Mouse (Mus musculus) c-Kit-positive CD71-negative TER-119-negative erythroid progenitor cells, embryonic 14.5 days (primary cell): ENCODE measurements around the gene Acot7.

Experiments used
- DNase-seq: peaks from one replicate; pipeline ENCODE4 v3.0.0-alpha.2; 2013; ENCODE audit warnings: low read depth

Gene Acot7

DNA sequence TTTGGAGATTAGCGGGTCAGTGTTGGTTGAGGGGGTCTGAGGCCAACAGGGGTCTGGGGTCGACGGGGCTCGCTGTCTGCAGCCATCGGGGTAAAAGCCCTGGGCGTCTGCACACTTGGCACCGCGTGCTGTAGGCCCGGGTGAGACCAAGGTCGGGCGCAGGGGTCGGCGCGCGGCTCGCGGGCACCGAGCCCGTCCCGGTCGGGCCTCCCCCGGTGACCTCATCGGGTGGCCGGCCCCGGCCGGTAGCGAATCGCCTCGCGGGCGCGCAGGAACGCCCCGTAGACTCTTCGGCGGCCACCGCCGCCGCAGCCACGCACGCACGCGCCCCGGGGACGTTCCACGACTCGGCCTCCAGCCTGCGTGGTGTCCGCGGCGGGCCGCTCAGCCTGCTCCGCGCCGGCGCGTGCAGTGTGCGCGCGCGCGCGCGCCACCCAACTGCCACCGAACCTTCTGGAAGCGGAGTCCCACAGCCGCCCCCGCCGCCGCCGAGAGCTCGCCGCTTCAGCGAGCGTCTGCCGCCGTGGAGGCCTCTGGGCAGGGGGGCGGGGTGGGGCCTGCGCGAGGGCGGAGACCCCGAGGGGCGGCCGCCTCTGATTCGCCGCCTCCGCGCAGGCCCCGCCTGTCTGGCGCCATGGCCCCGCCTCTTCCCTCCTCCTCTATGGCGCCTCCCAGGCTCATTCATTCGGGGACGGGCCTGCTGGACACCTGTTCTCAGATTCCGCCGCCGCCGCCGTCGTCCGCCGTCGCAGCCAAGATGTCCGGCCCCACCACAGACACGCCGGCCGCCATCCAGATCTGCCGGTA lies at the start of gene Acot7:
Gene Acot7 (plus strand): TSS at position 598 of the 807 bp plus-strand sequence.
- DNase-seq, result peak; percentile 84

DNA sequence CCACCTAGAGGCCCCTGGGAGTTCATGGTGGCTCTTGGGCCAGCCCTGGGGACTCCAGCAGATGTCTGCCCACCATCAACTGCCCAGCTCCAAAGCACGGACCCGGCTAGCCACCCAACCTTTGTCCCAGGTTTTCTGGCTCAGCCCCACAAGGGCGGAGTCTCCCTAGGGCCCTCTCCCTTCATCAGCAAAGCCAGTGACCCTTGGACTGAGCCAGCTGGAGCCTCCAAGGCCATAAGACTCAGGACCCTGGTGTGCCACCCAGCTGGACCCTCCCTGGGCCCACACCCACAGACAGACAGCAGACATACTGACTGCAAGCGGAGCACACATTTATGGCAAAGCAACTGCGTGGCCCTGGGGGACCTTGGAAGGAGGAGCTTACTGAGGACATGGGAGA lies 49.1 kb upstream of the Acot7 start:
- no peak for DNase-seq

GRCm38 (mm10) chr4:152129395-152129930 lies 48.5 kb upstream of the Acot7 start:
- no peak for DNase-seq

DNA sequence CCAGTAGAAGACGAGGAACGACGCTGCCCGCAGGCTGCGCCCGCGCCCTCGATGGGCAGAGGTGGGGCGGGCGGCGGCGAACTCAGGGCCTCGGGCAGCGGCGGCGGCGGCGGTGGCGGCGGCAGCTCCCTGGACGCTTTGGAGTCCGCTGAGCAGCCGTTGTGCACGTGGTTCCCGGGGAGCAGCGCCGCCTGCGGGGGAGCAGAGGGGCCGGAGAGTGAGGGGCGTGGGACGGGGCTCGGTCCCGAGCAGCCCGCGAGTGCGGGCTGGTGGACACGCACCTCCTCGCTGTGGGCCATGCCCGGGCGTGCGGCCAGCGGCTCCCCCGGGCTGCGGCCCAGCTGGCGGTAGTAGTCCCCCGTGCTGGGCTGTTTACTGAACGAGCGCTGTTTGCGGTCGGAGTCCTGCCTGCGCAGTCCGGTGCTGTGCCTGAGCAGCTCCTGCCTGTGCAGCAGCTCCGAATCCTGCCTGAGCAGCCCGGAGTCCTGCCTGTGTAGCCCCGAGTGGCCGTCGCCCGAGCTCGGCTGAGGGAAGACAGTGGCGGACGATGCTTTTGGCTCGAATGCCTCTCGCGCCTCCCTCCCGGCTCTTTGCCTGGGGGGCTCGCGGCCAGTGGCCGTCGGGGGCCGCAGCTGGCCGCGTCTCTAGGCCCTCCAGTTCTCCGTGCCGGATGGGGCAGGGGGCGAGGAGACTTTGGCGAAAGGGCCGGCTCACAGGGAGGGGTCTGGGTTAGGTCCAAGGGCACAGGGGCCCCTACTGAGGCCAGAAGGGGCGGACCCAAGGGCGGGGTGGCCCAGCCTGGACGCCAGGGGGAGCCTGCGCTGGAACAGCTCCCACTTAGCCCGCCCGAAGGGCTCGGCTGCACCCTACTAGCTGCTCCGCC lies 46.9 kb upstream of the Acot7 start:
- DNase-seq, result no peak

- DNase-seq, result no peak
These were observed 45.8 kb upstream of the Acot7 start for GRCm38 (mm10) chr4:152131809-152132771.

- DNase-seq, result no peak
These were observed 45.2 kb upstream of the Acot7 start for GRCm38 (mm10) chr4:152132772-152133169.

- DNase-seq, result no peak
These were observed 44.7 kb upstream of the Acot7 start for GRCm38 (mm10) chr4:152133213-152133612.

- DNase-seq, result no peak
These were observed 43.4 kb upstream of the Acot7 start for GRCm38 (mm10) chr4:152134507-152134906.

GRCm38 (mm10) chr4:152135363-152135762 lies 42.6 kb upstream of the Acot7 start:
- no peak for DNase-seq

GRCm38 (mm10) chr4:152136112-152136875 lies 41.6 kb upstream of the Acot7 start:
- DNase-seq, result no peak

GRCm38 (mm10) chr4:152136876-152137250 lies 41.1 kb upstream of the Acot7 start:
- DNase-seq, result no peak

DNA sequence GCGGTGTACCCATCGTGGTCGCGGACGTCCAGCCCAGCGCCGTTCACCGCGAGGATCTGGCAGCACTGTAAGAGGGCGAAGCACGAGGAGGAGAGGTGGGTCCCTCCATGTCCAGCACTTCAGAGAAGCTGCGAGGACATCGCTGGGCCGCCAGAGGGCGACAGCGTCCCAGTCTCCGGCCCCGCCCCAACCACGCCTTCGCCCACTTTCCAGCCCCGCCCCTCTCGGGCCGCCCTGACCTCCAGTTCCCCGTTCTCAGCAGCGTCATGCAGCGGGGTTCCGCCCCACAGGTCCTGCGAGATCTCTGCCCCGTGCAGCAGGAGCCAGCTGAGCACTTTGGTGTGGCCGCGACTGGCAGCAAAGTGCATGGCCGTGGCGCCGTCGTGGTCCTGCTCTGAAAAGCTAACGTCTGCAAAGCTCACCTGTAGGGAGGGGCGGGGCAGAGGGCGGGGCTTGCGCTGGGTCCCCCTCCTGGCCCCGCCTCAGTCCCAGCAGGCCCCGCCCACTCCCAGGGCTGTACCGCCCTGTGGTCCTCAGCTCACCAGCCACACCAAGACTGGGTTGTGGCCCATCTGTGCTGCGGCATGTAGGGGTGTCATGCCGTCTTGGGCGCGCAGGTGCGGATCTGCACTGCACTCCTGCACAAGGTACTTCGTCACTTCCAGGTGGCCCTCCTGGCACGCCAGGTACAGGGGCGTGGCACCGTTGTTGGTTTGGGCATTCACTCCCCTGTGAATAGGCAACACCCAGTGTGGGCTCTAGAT lies 39.3 kb upstream of the Acot7 start:
- peak; percentile 79 for DNase-seq

DNA sequence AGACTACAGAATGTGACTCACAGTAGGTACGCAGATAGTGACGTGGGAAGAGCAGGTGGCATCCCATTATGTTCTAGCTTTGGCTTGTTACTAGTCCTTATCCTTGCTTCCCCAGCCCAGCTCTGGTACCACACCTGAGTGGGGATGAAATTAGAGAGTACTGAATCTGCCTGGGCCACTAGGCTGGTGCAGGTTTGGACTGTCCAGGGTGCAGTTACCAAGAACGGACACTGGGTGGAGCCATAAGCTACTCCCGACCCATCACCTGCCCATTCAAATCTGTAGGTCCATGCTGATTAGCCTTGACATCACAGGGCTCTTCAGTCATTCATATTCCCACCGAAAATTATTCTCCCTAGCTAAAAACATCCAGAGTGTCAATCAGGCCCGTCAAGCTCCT lies 37.5 kb upstream of the Acot7 start:
- DNase-seq, result no peak

DNA sequence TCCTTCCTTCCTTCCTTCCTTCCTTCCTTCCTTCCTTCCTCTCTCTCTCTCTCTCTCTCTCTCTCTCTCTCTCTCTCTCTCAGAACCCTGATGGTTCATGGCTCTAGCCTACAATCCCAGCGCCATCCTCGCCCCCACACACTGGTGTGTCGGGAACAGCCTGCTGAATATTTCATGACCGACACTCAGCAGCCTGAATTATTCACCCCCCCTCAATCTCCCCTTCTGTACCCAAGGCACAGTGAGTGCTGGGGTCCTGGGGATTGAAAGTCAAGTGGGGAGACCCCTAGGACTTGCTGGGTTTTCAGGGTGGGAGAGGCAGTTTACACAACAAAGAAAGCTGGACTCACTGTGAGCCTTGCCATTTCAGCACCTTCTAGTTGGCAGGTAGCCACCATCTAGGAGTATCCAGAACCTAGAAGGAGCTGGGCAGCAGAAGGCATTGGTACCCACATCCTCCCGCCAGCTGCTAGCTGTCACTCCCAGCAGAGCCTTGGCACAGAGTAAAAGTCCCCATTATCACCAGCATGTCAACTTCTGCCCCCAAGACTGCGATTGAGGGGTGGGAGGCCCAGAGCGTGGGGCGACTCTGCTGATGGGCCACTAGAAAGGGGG lies 36.3 kb upstream of the Acot7 start:
- no peak for DNase-seq

DNA sequence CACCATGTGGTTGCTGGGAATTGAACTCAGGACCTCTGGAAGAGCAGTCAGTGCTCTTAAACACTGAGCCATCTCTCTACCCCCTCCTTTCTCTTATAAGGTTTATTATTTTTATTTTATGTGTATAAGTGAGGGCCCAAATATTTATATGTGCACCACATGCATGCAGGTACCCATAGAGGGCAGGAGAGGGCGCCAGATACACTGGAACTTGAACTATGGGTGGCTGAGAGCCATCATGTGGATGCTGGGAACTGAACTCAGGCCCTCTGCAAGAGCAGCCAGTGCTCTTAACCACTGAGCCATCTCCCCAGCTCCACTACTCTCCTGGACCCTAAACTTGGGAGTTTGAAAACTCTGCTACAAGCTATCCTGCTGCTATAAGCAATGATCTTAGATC lies 34.3 kb upstream of the Acot7 start:
- no peak for DNase-seq

DNA sequence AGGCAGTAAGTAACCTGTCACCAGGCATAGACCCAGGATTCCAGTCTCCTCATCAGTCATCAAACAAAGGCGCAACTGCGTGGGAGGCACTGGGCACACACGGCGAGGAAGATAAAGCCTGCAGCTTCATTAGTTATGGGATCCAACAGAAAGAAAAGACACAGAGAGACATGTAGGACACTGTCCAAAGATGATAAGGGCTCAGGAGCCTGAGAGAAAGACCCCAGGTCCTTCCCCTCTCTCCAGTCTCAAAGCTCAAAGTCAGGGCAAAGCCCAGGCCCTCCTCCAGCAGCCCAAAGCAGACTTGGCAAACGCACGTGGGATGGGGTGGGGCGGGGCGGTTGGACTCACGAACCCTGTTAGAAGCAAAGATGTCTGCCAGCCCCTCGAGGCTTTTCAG lies 32.5 kb upstream of the Acot7 start:
- DNase-seq, result no peak

GRCm38 (mm10) chr4:152146033-152146827 lies 31.7 kb upstream of the Acot7 start:
- DNase-seq, result no peak

- no peak for DNase-seq
These were observed 27.4 kb upstream of the Acot7 start for GRCm38 (mm10) chr4:152150546-152150945.

DNA sequence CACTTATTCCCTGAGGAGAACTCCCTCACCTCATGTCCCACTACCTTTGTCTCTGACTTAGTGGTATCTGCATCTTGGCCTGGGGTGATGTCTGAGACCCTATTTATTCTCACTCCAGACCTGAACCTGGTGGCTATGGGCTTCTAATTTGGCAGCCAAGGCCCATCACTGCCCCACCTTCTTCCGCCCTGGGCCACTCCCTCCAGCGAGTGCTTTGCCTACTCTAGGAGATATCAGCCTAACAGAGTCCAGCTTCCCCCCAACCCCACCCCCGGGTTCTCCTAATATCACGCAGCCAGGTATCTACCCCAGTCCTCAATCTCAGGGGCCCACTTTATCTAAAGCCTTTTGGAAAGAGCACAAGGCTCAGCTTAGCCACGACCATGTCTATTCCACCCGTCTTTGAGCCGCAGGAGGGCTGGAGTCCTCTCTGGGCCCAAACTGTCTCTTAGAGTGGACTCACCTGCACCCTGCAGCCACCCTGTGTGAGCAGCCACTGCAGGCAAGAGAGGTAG lies 26.4 kb upstream of the Acot7 start:
- no peak for DNase-seq
